Mouse (Mus musculus) erythroblast, embryonic 14.5 days (primary cell): ENCODE measurements around the gene Cdh23.

Experiments used
- GATA1 ChIP-seq: IDR thresholded peaks from 2 replicates; pipeline ENCODE4 v1.6.1; 2012; ENCODE audit warnings: low read length, inconsistent platforms, mixed read lengths
- TAL1 ChIP-seq: IDR thresholded peaks from 3 replicates; pipeline ENCODE4 v1.6.1; 2012; ENCODE audit warnings: low read length, inconsistent platforms, mixed read lengths

GRCm38 (mm10) chr10:60417041-60417440 lies 279.2 kb downstream of the Cdh23 start:
- TF ChIP-seq GATA1: no peak
- no peak for TF ChIP-seq TAL1
